Mouse (Mus musculus): Measurements from ENCODE around the gene Tmem262.
"Not testable (repeated sequence)": the region's sequence is repeated elsewhere in the genome, so short reads cannot be mapped to it uniquely, and the experiment has no call there.

Gene Tmem262

GRCm38 (mm10) chr19:6079983-6080480, at the start of gene Tmem262:
Gene Tmem262, plus strand, starts transcription at chr19:6080033.
- no peak for DNase-seq

- no peak for DNase-seq
These were observed 49.1 kb upstream of the Tmem262 start for GRCm38 (mm10) chr19:6030520-6031280.

- DNase-seq: no peak
These were observed 43.8 kb upstream of the Tmem262 start for GRCm38 (mm10) chr19:6035966-6036585.

- no peak for DNase-seq
These were observed 42.1 kb upstream of the Tmem262 start for GRCm38 (mm10) chr19:6037695-6038094.

GRCm38 (mm10) chr19:6038326-6038725, 41.5 kb upstream of the Tmem262 start:
- no peak for DNase-seq

GRCm38 (mm10) chr19:6040002-6040401, 39.8 kb upstream of the Tmem262 start:
- DNase-seq: no peak

GRCm38 (mm10) chr19:6042293-6042692, 37.5 kb upstream of the Tmem262 start:
- DNase-seq: no peak

- not testable (repeated sequence) for DNase-seq
These were observed 35.7 kb upstream of the Tmem262 start for GRCm38 (mm10) chr19:6044102-6044501.

- DNase-seq: no peak
These were observed 34.2 kb upstream of the Tmem262 start for GRCm38 (mm10) chr19:6045366-6046293.

GRCm38 (mm10) chr19:6046294-6047153, 33.3 kb upstream of the Tmem262 start, which contains the start of gene Syvn1:
Gene Syvn1, plus strand, starts transcription at chr19:6046576.
- DNase-seq: peak; percentile 82 to 87

GRCm38 (mm10) chr19:6047154-6047898, 32.5 kb upstream of the Tmem262 start:
- DNase-seq: no peak

- no peak for DNase-seq
These were observed 32.0 kb upstream of the Tmem262 start for GRCm38 (mm10) chr19:6047899-6048166.

- peak; percentile 59 to 64 for DNase-seq
These were observed 31.0 kb upstream of the Tmem262 start for GRCm38 (mm10) chr19:6048681-6049410.

- no peak for DNase-seq
These were observed 27.3 kb upstream of the Tmem262 start for GRCm38 (mm10) chr19:6052516-6052915.

- DNase-seq: no peak
These were observed 25.5 kb upstream of the Tmem262 start for GRCm38 (mm10) chr19:6054296-6054695.

GRCm38 (mm10) chr19:6056696-6057095, 23.1 kb upstream of the Tmem262 start:
- DNase-seq: no peak

- DNase-seq: peak; percentile 98 to 99
These were observed 22.3 kb upstream of the Tmem262 start, which contains the start of the genes Mrpl49 and Fau for GRCm38 (mm10) chr19:6057313-6058096. Gene Mrpl49, minus strand, starts transcription at chr19:6057785. Gene Fau, plus strand, starts transcription at chr19:6057844.

- DNase-seq: no peak
These were observed 21.3 kb upstream of the Tmem262 start for GRCm38 (mm10) chr19:6058513-6058912.

- DNase-seq: no peak
These were observed 20.9 kb upstream of the Tmem262 start for GRCm38 (mm10) chr19:6058966-6059365.
